Mouse (Mus musculus): ENCODE measurements around the gene Wrnip1. TPM values are rescaled to one million over a fixed set of nuclear protein-coding genes. Genes with fewer than 3 reads are reported as not detected.
A peak's percentile ranks its signal among the peaks of the same experiment; 100 is the strongest.

The Wrnip1 gene
- total RNA-seq, 2 experiments from 2014 or later: 13.0 to 16.4 TPM

GRCm38 (mm10) chr13:32807624-32808023 is 5.8 kb downstream of the Wrnip1 start:
- no peak for DNase-seq

GRCm38 (mm10) chr13:32819241-32819640 is 17.4 kb downstream of the Wrnip1 start:
- no peak for DNase-seq

- DNase-seq: no peak
Measured at GRCm38 (mm10) chr13:32819926-32820325, 18.1 kb downstream of the Wrnip1 start.

GRCm38 (mm10) chr13:32821671-32822070 is 19.8 kb downstream of the Wrnip1 start:
- DNase-seq: no peak

GRCm38 (mm10) chr13:32823126-32823525 is 21.3 kb downstream of the Wrnip1 start:
- no peak for DNase-seq

- no peak for DNase-seq
Measured at GRCm38 (mm10) chr13:32824377-32825330, 22.8 kb downstream of the Wrnip1 start.

GRCm38 (mm10) chr13:32825546-32825945 is 23.7 kb downstream of the Wrnip1 start:
- DNase-seq: no peak

GRCm38 (mm10) chr13:32827111-32827822 is 25.4 kb downstream of the Wrnip1 start:
- DNase-seq: no peak

GRCm38 (mm10) chr13:32827951-32828350 is 26.1 kb downstream of the Wrnip1 start:
- DNase-seq: peak; percentile 64

- no peak for DNase-seq
Measured at GRCm38 (mm10) chr13:32828886-32829285, 27.0 kb downstream of the Wrnip1 start.

- DNase-seq: no peak
Measured at GRCm38 (mm10) chr13:32831505-32832273, 29.9 kb downstream of the Wrnip1 start.

- no peak for DNase-seq
Measured at GRCm38 (mm10) chr13:32832776-32833175, 30.9 kb downstream of the Wrnip1 start.

GRCm38 (mm10) chr13:32833237-32833636 is 31.4 kb downstream of the Wrnip1 start:
- DNase-seq: no peak

GRCm38 (mm10) chr13:32834513-32834912 is 32.7 kb downstream of the Wrnip1 start:
- no peak for DNase-seq

- no peak for DNase-seq
Measured at GRCm38 (mm10) chr13:32839314-32839713, 37.5 kb downstream of the Wrnip1 start.

- DNase-seq: no peak
Measured at GRCm38 (mm10) chr13:32841349-32841748, 39.5 kb downstream of the Wrnip1 start.

GRCm38 (mm10) chr13:32846221-32846620 is 44.4 kb downstream of the Wrnip1 start:
- no peak for DNase-seq

GRCm38 (mm10) chr13:32849092-32849491 is 47.3 kb downstream of the Wrnip1 start:
- no peak for DNase-seq

GRCm38 (mm10) chr13:32849531-32850123 is 47.8 kb downstream of the Wrnip1 start:
- no peak for DNase-seq

GRCm38 (mm10) chr13:32850156-32850555 is 48.3 kb downstream of the Wrnip1 start:
- DNase-seq: no peak

- peak; percentile 33 for DNase-seq
Measured at GRCm38 (mm10) chr13:32850668-32851404, 49.0 kb downstream of the Wrnip1 start, which contains the start of gene Serpinb1a. TSS of gene Serpinb1a (minus strand) at chr13:32851185.

All from gastrocnemius, postnatal 10 days (tissue).